Mouse (Mus musculus): ENCODE data around the gene Dgke. TPM values are rescaled to one million over a fixed set of nuclear protein-coding genes. Genes with fewer than 3 reads are reported as not detected.

Gene Dgke
- polyA plus RNA-seq, 1 experiment: 2.0 TPM

DNA sequence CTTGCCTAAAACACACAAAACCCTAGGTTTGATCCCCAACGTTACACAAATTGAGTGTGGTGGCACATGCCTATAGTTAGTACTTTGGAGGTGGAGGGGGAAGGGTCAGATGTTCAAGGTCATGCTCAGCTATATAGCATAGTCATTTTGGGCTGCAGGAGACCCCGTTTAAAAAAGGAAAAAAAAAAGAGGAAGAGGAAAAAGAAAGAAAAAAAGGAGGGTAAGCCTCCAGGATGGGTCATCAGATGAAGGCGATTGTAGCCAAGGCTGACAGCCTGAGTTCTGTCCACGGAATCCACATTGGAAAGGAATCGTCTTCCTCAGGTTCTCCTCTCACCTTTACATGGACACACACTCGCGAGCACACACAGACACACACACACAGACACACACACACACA lies 72.2 kb downstream of the Dgke start:
- no peaks in the 10 kb centered on the region; the same call in 1 of the 2 replicates for H3K4me1 ChIP-seq (ENCODE audit: control insufficient read depth, insufficient read depth, low read length)
- WGBS: 58% methylated on average over 7 of the region's 7 CpGs
- no peak overlapping the region for H3K4me3 ChIP-seq (replicated peaks; ENCODE audit: control insufficient read depth, low read depth, low read length)
- no peak overlapping the region for H3K27ac ChIP-seq (ENCODE audit: control insufficient read depth, insufficient read depth, low read depth, low read length, poor library complexity)
- no peak for TF ChIP-seq POLR2A (IDR thresholded peaks at IDR 0.05; ENCODE audit: borderline replicate concordance, control insufficient read depth, low read depth, low read length)
- no peak for TF ChIP-seq CTCF (IDR thresholded peaks at IDR 0.05; ENCODE audit: control insufficient read depth, insufficient read depth, low read length)

DNA sequence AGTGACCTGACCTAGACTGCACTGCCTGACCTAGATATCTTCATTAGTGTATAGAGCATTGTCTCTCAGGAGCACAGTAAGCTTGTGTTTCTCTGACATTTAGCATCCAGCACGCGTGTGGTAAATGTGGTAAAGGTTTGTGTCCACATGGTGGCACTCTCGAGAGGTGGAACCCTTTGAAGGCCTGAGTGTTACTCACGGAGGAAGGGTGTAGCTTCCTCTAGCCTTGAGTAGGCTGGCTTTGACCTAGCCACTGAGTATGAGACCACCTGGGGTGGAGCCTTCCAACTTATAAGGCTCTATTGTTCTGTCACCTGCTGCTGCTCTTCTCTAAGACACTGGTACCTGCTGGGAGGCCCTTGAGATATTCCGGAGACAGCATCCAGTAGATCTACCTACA lies 73.0 kb downstream of the Dgke start:
- no peak overlapping the region for H3K4me3 ChIP-seq (replicated peaks; ENCODE audit: control insufficient read depth, low read depth, low read length)
- TF ChIP-seq POLR2A (IDR thresholded peaks at IDR 0.05; ENCODE audit: borderline replicate concordance, control insufficient read depth, low read depth, low read length): no peak
- TF ChIP-seq CTCF (IDR thresholded peaks at IDR 0.05; ENCODE audit: control insufficient read depth, insufficient read depth, low read length): peak; percentile 89
- H3K4me1 ChIP-seq (ENCODE audit: control insufficient read depth, insufficient read depth, low read length): no peaks in the 10 kb centered on the region; the same call in 1 of the 2 replicates
- no peak overlapping the region for H3K27ac ChIP-seq (ENCODE audit: control insufficient read depth, insufficient read depth, low read depth, low read length, poor library complexity)
- 21% methylated on average over 5 of the region's 5 CpGs for WGBS

DNA sequence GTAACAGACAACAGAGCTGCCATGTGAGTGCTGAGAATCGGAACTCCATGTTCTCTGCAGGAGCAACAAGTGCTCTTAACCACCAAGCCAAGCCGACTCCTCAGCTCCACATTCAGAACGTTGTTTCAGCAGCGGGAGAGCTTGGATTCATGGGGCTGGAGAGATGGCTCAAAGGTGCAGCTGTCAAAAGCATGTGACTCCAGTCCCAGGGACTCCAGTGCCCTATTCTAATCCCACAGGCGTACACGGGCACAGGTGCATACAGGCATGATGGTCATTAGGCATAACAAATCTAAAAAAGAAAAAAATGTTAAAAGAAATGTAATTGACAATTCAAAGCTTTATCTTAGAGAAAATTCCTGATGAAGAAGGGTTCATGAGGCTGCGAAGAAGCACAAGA lies 73.5 kb downstream of the Dgke start:
- no peaks in the 10 kb centered on the region; the same call in 1 of the 2 replicates for H3K4me1 ChIP-seq (ENCODE audit: control insufficient read depth, insufficient read depth, low read length)
- no peak overlapping the region for H3K27ac ChIP-seq (ENCODE audit: control insufficient read depth, insufficient read depth, low read depth, low read length, poor library complexity)
- TF ChIP-seq CTCF (IDR thresholded peaks at IDR 0.05; ENCODE audit: control insufficient read depth, insufficient read depth, low read length): no peak
- TF ChIP-seq POLR2A (IDR thresholded peaks at IDR 0.05; ENCODE audit: borderline replicate concordance, control insufficient read depth, low read depth, low read length): no peak
- H3K4me3 ChIP-seq (replicated peaks; ENCODE audit: control insufficient read depth, low read depth, low read length): no peak overlapping the region
- WGBS: 64% methylated on average over 7 of the region's 7 CpGs

DNA sequence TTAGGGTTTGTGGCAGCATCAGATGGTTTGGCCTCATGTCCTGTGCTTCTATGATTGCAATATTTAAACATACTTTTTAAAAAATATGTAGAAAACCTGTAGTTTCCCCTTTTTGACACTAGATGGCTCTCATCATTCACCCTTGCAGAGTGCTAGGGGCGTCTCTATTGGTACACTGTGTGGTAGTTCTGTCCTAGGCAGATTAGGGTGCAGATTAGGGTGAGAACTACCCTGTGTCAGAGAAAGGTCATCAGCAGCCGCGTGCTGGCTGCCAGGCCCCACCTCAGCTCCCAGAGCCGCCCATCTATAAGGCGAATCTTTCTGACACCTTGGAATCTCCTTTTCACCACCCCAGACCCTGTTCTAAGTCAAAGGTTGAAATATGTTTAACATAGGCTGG lies 77.1 kb downstream of the Dgke start:
- WGBS: 51% methylated on average over 5 of the region's 5 CpGs
- Histone ChIP-seq H3K4me1 (ENCODE audit: control insufficient read depth, insufficient read depth, low read length) (no peaks in the 10 kb centered on the region), H3K27ac (ENCODE audit: control insufficient read depth, insufficient read depth, low read depth, low read length, poor library complexity) (no peak overlapping the region), H3K4me3 (replicated peaks; ENCODE audit: control insufficient read depth, low read depth, low read length) (no peak overlapping the region)
- TF ChIP-seq CTCF (IDR thresholded peaks at IDR 0.05; ENCODE audit: control insufficient read depth, insufficient read depth, low read length): no peak
- TF ChIP-seq POLR2A (IDR thresholded peaks at IDR 0.05; ENCODE audit: borderline replicate concordance, control insufficient read depth, low read depth, low read length): no peak

DNA sequence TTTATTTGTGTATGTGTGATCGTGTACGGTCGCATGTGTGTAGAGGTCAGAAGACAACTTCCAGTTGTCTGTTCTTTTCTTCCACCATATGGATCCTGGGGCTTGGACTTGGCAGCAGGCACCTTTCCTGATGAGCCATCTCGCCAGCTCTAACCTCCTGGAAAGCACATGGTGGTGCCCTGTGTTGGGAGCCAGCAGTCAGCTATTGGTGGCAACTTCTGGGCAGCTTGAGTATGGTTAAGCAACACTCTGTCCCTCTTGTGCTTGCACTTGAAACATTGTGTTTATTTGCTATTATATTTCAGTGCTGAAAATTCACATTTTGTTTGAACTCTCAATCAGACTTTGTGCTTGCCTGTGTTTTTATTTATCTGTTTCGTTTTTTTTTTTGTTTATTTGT lies 77.7 kb downstream of the Dgke start:
- Histone ChIP-seq H3K4me3 (replicated peaks; ENCODE audit: control insufficient read depth, low read depth, low read length) (no peak overlapping the region), H3K27ac (ENCODE audit: control insufficient read depth, insufficient read depth, low read depth, low read length, poor library complexity) (no peak overlapping the region), H3K4me1 (ENCODE audit: control insufficient read depth, insufficient read depth, low read length) (no peaks in the 10 kb centered on the region)
- whole genome bisulfite sequencing: 75% methylated on average over 5 of the region's 5 CpGs
- TF ChIP-seq CTCF (IDR thresholded peaks at IDR 0.05; ENCODE audit: control insufficient read depth, insufficient read depth, low read length) (no peak), POLR2A (IDR thresholded peaks at IDR 0.05; ENCODE audit: borderline replicate concordance, control insufficient read depth, low read depth, low read length) (no peak)

DNA sequence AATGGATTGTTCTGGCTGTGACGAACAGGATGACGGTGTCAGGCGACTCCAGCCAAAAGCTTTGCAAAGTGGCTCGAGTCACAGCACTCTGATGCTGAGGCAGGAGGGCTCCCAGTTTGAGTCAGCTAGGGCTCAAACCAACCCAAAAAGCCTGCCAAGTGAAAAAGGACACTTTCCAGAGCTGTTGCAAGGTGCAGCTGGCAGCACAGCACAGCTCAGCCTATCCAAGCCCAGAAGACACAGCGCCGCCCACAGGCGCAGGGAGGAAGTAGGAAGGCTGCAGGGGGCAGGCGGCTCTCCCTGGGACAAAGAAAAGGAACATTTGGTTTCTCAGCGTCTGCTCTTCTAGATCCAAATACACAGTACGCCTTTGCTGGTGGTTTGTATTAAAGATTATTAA lies 80.0 kb downstream of the Dgke start:
- Histone ChIP-seq H3K4me3 (replicated peaks; ENCODE audit: control insufficient read depth, low read depth, low read length) (no peak overlapping the region), H3K4me1 (ENCODE audit: control insufficient read depth, insufficient read depth, low read length) (no peaks in the 10 kb centered on the region), H3K27ac (ENCODE audit: control insufficient read depth, insufficient read depth, low read depth, low read length, poor library complexity) (no peak overlapping the region)
- TF ChIP-seq CTCF (IDR thresholded peaks at IDR 0.05; ENCODE audit: control insufficient read depth, insufficient read depth, low read length): no peak
- no peak for TF ChIP-seq POLR2A (IDR thresholded peaks at IDR 0.05; ENCODE audit: borderline replicate concordance, control insufficient read depth, low read depth, low read length)
- WGBS: 86% methylated on average over 10 of the region's 10 CpGs

Other genes starting within 250 kb of the Dgke start
- gene Akap1, start 202.3 kb downstream of the Dgke start, polyA plus RNA-seq (2011; ENCODE audit: insufficient read depth, insufficient read length, low replicate concordance, missing spikeins): 3.7 and 7.7 TPM in 2 replicates
- gene Scpep1, start 111.4 kb downstream of the Dgke start, polyA plus RNA-seq (2011; ENCODE audit: insufficient read depth, insufficient read length, low replicate concordance, missing spikeins): 6.5 and 22.3 TPM in 2 replicates
- gene Elobl, start 99.9 kb downstream of the Dgke start, polyA plus RNA-seq (2011; ENCODE audit: insufficient read depth, insufficient read length, low replicate concordance, missing spikeins): 11.6 TPM in 1 of 2 replicates, not detected in the other
- gene Coil, start 96.6 kb downstream of the Dgke start, polyA plus RNA-seq (2011; ENCODE audit: insufficient read depth, insufficient read length, low replicate concordance, missing spikeins): 2.7 and 7.2 TPM in 2 replicates
- 19.8 and 33.7 TPM in 2 replicates for gene Trim25, start 67.5 kb downstream of the Dgke start, polyA plus RNA-seq (2011; ENCODE audit: insufficient read depth, insufficient read length, low replicate concordance, missing spikeins)
- not detected in 2 replicates for gene Gm525, start 7.0 kb upstream of the Dgke start, polyA plus RNA-seq (2011; ENCODE audit: insufficient read depth, insufficient read length, low replicate concordance, missing spikeins)
- not detected in 2 replicates for gene Nog, start 235.5 kb upstream of the Dgke start, polyA plus RNA-seq (2011; ENCODE audit: insufficient read depth, insufficient read length, low replicate concordance, missing spikeins)